Mouse (Mus musculus) retina, postnatal 1 day (tissue): ENCODE data around the gene Selenow.

ENCODE experiments used
- DNase-seq: peaks from one replicate; pipeline ENCODE4 v3.0.0-alpha.2; 2012

Gene Selenow

GRCm38 (mm10) chr7:15922220-15922773 lies at the start of gene Selenow:
TSS of gene Selenow (minus strand) at chr7:15922402.
- DNase-seq, result peak; percentile 97

DNA sequence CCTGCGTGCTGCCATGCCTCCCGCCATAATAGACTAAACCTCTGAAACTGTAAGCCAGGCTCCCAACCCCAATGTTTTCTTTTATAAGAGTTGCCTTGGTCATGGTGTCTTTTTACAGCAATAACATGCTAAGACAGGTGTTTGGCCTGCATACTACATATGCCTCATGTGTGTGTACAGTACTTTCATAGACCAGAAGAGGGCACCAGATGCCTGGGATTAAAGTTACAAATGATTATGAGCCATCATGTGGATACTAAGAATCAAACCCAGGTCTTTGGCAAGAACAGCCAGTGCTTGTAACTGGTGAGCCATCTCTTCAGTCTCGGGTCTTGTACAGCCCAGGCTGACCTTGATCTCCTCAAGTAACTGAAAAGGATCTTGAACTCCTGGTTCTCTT lies 47.5 kb upstream of the Selenow start:
- DNase-seq, result peak; percentile 28

- DNase-seq, result no peak
These were observed 46.1 kb upstream of the Selenow start for GRCm38 (mm10) chr7:15968322-15968721.

DNA sequence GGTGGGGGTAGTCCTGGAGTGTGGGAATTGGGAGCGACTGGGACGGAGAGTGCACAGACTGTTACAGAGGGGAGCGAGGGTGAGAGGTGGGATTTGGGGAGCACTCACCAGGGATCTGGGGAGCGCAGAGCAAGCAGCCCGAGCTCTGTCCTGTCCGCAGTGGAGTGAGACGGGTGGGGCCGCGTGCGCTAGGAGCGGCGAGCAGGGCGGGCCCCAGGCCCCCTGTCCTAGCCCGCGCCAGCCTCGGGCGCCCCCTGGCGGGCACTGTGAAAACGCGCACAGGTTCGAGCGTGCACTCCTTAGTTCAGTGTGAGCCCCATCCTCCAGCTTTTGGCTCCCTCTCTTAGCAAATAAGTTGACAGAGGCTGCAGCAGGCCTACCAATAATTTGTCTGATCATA lies 45.1 kb upstream of the Selenow start, which contains the start of gene Ehd2:
Gene Ehd2, minus strand, starts transcription at position 256 of the 400 bp plus-strand sequence.
- peak; percentile 83 for DNase-seq

- DNase-seq, result no peak
These were observed 44.3 kb upstream of the Selenow start for GRCm38 (mm10) chr7:15966489-15966888.

DNA sequence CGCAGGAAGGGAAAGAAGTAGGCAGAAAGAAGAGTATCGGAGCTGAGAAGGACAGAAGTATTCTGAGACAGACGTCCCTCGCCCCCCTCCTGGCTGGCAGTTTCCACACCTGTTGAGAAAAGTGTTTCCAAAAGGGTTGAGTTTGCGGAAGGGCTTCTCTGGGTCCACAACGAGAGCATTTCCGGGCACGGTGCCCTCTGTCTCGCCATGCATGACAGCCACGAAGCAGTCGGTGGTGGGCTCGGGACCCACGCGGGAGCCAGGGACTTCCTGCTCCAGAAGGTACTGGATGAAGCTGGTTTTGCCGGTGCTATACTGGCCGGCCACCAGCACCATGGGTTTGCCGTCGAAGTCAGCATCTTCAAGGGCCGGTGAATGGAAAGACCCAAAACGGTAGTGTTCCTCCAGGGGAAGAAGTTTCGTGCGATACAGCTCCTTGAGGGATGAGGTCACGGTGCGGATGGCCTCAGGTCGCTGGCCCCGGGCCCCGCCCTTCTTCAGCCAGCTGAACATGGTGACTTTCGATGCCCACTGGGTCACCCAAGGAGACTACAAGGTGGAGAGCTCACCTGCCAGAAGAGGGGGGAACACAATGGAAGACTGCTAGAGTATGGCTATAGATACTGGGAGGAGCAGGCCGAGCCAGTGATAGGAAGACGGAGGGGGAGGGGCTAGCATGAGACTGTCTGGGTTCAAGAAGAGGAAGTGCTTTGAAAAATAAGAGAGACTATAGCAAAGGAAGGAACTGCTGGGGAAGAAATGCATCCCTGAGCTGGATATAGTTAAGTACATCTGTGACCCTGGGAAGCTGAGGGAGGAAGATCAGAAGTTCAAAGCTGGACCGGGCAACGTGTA lies 41.8 kb upstream of the Selenow start:
- no peak for DNase-seq

DNA sequence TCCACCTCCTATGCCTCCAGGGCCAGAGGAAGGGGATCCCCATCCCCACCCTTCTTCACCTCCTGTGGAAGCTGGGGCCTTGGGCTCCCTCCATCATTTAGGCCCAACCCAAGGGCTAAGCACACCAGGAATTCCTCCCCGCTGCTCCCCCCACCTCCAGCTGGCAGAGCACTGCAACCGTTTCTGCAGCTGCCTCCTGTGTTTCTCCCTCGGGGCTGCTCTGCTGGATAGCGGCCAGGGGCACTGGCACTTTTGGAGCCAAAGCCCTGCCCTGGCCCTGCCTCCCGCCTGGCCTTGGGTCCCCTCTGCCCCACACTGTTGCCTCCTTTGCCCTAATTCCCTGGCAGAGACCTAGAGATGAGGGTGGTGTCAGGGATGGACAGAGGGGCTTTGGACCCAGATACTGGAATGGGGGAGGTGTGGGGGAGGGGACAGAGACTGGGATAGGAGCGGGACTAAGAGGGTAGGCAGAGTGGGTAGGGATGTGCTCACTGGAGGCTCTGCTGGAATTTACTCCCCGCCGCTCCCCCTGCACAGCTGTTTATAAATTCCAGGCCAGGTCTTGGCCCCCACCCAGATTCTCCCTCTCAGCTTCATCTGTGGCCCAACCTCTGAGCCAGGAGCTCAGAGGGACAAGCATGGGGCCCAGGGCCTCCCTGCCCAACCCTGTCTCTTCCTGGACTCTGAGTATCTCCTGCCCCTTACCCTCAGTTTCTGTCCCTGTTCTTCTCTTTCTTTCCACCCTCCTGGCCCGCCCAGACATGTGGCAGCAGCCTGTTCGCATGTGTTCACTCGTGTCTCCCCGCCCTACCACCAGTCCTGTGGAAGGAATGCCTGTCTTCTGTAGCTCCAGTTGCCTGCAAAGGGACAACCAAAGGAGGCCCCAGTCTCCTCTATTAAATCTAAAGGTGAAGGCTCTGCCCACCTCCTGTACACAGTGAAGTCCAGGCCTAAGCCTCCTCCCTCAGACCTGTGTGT lies 40.4 kb upstream of the Selenow start:
- peak; percentile 94 for DNase-seq

DNA sequence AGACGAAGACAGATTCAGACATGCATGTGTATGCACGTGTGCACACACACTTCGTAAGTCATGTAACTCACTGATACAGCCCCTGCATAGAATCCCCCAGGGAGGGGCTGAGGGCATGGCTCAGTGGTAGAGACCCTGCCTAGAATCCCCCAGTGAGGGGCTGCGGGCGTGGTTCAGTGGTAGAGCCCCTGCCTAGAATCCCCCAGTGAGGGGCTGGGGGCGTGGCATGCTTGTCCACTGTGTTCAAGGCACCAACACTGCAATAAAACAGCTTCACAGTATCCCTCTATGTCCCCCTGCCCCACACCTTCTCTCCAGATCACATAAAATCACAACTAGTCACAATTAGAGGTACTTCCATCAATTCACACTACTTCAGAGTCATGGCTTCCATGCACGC lies 39.6 kb upstream of the Selenow start:
- no peak for DNase-seq

DNA sequence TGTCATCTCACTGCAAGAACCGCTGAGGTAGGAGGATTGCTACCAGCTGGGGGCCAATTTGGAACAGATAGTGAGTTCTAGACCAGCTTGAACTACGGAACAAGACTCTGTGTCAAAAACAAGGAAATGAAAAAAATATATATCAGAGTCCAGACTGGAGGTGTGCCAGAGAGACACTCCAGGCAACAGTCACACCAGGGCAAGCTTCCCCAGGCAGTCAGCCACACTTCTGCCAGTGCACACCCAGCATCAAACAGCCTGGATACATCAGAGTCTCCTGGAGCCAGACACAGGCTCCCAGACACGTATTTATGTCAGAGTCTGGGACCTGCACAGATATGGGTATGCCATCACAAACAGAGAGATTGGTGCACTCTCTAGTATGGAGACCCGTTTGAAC lies 39.0 kb upstream of the Selenow start:
- no peak for DNase-seq

DNA sequence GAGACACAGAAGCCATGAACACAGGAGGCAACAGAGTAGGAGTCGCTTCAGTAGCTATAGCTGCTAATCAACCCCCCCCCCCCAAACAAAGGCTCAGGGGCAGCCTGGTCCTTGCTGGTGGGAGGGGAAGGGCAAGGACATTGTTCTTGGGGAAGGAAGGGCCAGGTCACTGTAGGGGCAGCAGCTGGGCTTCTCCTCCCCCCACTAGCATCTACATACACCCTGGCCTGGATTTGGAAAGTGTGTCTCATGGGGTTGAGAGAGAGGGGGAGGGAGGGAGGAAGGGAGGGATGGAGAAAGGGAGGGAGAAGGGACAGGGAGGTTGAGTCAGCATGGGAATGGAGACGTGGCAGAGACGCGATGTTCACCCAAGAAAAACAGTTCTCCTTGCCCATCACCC lies 38.5 kb upstream of the Selenow start:
- DNase-seq, result peak; percentile 89

DNA sequence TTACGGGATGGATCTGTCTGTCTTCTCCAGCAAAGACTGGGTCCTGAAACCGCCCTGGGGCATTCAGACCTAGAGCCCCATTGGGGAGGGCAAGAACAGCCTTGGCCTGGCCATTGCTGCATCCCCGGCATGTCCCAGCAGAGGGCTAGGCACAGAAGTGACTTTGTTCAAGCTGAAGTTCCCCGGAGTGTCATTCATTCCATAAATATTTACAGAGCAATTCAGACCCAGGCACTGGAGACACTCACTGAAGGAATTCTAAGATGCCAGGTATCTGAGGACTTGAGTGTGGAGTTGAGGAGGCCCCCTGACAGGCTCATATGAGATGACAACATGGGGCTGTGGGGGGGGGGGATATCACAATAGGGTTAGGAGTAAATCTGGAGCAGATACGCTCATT lies 33.9 kb upstream of the Selenow start:
- no peak for DNase-seq

GRCm38 (mm10) chr7:15955509-15955908 lies 33.3 kb upstream of the Selenow start:
- DNase-seq, result no peak

GRCm38 (mm10) chr7:15954978-15955443 lies 32.8 kb upstream of the Selenow start:
- DNase-seq, result peak; percentile 81

GRCm38 (mm10) chr7:15954436-15954835 lies 32.2 kb upstream of the Selenow start:
- no peak for DNase-seq

- peak; percentile 26 for DNase-seq
These were observed 31.3 kb upstream of the Selenow start for GRCm38 (mm10) chr7:15953307-15954074.

GRCm38 (mm10) chr7:15952416-15952815 lies 30.2 kb upstream of the Selenow start:
- no peak for DNase-seq

GRCm38 (mm10) chr7:15950008-15950407 lies 27.8 kb upstream of the Selenow start:
- DNase-seq, result no peak

- no peak for DNase-seq
These were observed 27.1 kb upstream of the Selenow start for GRCm38 (mm10) chr7:15949216-15949790.

GRCm38 (mm10) chr7:15948381-15948941 lies 26.3 kb upstream of the Selenow start:
- peak; percentile 88 for DNase-seq

DNA sequence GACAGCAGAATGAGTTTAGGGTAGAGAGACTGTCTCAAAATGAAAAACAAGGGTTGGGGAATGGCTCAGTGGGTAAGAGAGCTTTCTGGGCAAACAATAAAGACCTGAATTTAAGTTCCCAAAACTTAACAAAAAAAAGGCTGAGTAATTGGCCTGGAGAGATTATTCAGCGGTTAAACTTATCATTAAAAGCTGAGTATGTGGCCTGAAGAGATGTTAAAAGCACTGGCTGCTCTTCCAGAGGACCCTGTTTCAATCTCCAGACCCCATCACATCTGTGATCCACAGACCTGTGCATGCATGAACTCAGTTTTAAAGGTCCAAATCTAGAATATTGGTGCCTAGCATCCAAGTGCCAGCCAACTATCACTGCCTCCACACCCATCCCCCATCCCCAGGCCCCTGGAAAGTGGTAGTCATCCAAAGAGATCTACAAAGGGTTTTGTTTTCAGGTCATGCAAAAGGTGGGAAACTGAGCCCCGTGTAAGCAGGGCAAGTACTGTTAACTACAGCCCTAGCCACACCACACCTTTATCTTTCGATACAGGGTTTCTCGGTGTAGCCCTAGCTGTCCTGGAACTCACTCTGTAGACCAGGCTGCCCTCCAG lies 25.6 kb upstream of the Selenow start:
- no peak for DNase-seq
